Mouse (Mus musculus): Measurements from ENCODE around the gene Agk.

GRCm38 (mm10) chr6:40435151-40436046 is 110.4 kb downstream of the Agk start:
- TF ChIP-seq CTCF (IDR thresholded peaks at IDR 0.05; ENCODE audit: low read depth) (0 out of 2 replicates have a peak, but pooled peaks have one; percentile 14), EP300 (IDR thresholded peaks at IDR 0.05; ENCODE audit: low read depth) (no peak)
